Mouse (Mus musculus) lung, postnatal 0 days (tissue): ENCODE results near the gene Dag1. TPM values are rescaled to one million over a fixed set of nuclear protein-coding genes. Genes with fewer than 3 reads are reported as not detected.

Source experiments
- ATAC-seq: fragments of 200-750 bp; cut with Nextera tagmentation; 2 replicates; pipeline ENCODE4 v1.8.0; 2017; ENCODE audit warnings: moderate library complexity
- DNase-seq: peaks from one replicate; pipeline ENCODE4 v3.0.0-alpha.2; 2016; ENCODE audit warnings: low spot score
- H3K27ac ChIP-seq: fragments of 300-500 bp; sonication (generic); 2 replicates; pipeline ENCODE4 v1.5.1; 2014; ENCODE audit warnings: antibody characterized with exemption, mild to moderate bottlenecking, low read length, mixed read lengths
- H3K27me3 ChIP-seq: fragments of 300-500 bp; sonication (generic); replicated peaks from 2 replicates; pipeline ENCODE4 v1.6.1; 2014; ENCODE audit warnings: low read length, mixed read lengths; ENCODE audit not compliant: insufficient read depth
- H3K36me3 ChIP-seq: fragments of 300-500 bp; sonication (generic); 2 replicates; pipeline ENCODE4 v1.6.1; 2014; ENCODE audit warnings: low read length, mixed read lengths; ENCODE audit not compliant: insufficient read depth
- H3K4me1 ChIP-seq: fragments of 300-500 bp; sonication (generic); 2 replicates; pipeline ENCODE4 v1.6.1; 2014; ENCODE audit warnings: antibody characterized with exemption, low read depth, low read length, mixed read lengths; ENCODE audit not compliant: insufficient read depth
- H3K4me2 ChIP-seq: fragments of 300-500 bp; sonication (generic); replicated peaks from 2 replicates; pipeline ENCODE4 v1.6.1; 2014; ENCODE audit warnings: low read depth, mild to moderate bottlenecking, low read length, moderate library complexity, mixed read lengths
- H3K4me3 ChIP-seq: fragments of 300-500 bp; sonication (generic); 2 replicates; pipeline ENCODE4 v1.5.1; 2014; ENCODE audit warnings: low read depth, low read length
- H3K9ac ChIP-seq: fragments of 300-500 bp; sonication (generic); replicated peaks from 2 replicates; pipeline ENCODE4 v1.6.1; 2014; ENCODE audit warnings: low read depth, mild to moderate bottlenecking
- H3K9me3 ChIP-seq: fragments of 300-500 bp; sonication (generic); 2 replicates; pipeline ENCODE4 v1.6.1; 2016; ENCODE audit warnings: low read length, mixed read lengths
- CTCF ChIP-seq: IDR thresholded peaks from 2 replicates; pipeline ENCODE4 v1.5.1; 2016; ENCODE audit warnings: antibody characterized with exemption, mild to moderate bottlenecking
- EP300 ChIP-seq: IDR thresholded peaks from 2 replicates; pipeline ENCODE4 v1.6.1; 2016; ENCODE audit warnings: antibody characterized with exemption, mild to moderate bottlenecking, control low read depth
- WGBS: fragments of 180-500 bp; shearing (Covaris S2); extraction: QIAGEN DNeasy Blood & Tissue Kit; methylation state at CpG from one replicate; pipeline ENCODE4 v1.1.7; 2014; 5-methylcytosine and 5-hydroxymethylcytosine counted together
- polyA plus RNA-seq: library from polyadenylated mRNA; unstranded; fragments of >200 nt; fragmentation: Nextera tagmentation; extraction: Ambion mirVana; gene quantifications from 2 replicates; pipeline ENCODE4 v1.2.1, GENCODE M21; 2015

The Dag1 gene
- polyA plus RNA-seq, 1 experiment from 2014 or later, result 130 TPM

GRCm38 (mm10) chr9:108239951-108240350 is 23.8 kb downstream of the Dag1 start:
- 50% methylated on average over 5 of the region's 5 CpGs for WGBS
- Histone ChIP-seq H3K4me2 (no peak overlapping the region), H3K9ac (no peak overlapping the region), H3K9me3 (no peaks in the 10 kb centered on the region), H3K27me3 (no peaks in the 10 kb centered on the region), H3K36me3 (no peaks in the 10 kb centered on the region), H3K4me1 (peaks cover 3% of the 10 kb centered on the region), H3K27ac (no peak overlapping the region), H3K4me3 (no peak overlapping the region)
- ATAC-seq (peak; percentile 60; the same call in 1 of the 2 replicates), DNase-seq (peak; percentile 61)
- TF ChIP-seq CTCF (no peak), EP300 (peak; percentile 45)

- 51% methylated on average over 3 of the region's 3 CpGs for WGBS
- Histone ChIP-seq H3K9ac (no peak overlapping the region), H3K4me2 (no peak overlapping the region), H3K27ac (peak overlapping the region; percentile 38), H3K4me3 (no peak overlapping the region), H3K4me1 (peaks cover 3% of the 10 kb centered on the region), H3K9me3 (no peaks in the 10 kb centered on the region), H3K36me3 (no peaks in the 10 kb centered on the region), H3K27me3 (no peaks in the 10 kb centered on the region)
- TF ChIP-seq CTCF (no peak), EP300 (no peak)
- DNase-seq (no peak), ATAC-seq (no peak)
Observed at GRCm38 (mm10) chr9:108238831-108239230, 24.9 kb downstream of the Dag1 start.

GRCm38 (mm10) chr9:108238402-108238801 is 25.4 kb downstream of the Dag1 start:
- H3K27me3 ChIP-seq, result no peaks in the 10 kb centered on the region
- DNase-seq (peak; percentile 74), ATAC-seq (peak; percentile 80)
- H3K9me3 ChIP-seq, result no peaks in the 10 kb centered on the region
- no peak for TF ChIP-seq CTCF
- peak; percentile 52; the same call in 1 of the 2 replicates for TF ChIP-seq EP300
- H3K27ac ChIP-seq, result peak overlapping the region; percentile 32; the same call in 1 of the 2 replicates
- H3K36me3 ChIP-seq, result no peaks in the 10 kb centered on the region
- H3K4me2 ChIP-seq, result no peak overlapping the region
- no peak overlapping the region for H3K9ac ChIP-seq
- WGBS, result 42% methylated on average over 2 of the region's 2 CpGs
- H3K4me1 ChIP-seq, result peaks cover 3% of the 10 kb centered on the region
- no peak overlapping the region for H3K4me3 ChIP-seq

GRCm38 (mm10) chr9:108234682-108235081 is 29.1 kb downstream of the Dag1 start:
- H3K27ac ChIP-seq, result 0 out of 2 replicates have a peak overlapping the region, but pooled peaks have one; percentile 20
- DNase-seq, result no peak
- ATAC-seq, result no peak

GRCm38 (mm10) chr9:108232908-108233307 is 30.9 kb downstream of the Dag1 start:
- ATAC-seq (no peak), DNase-seq (no peak)
- no peak overlapping the region for H3K4me2 ChIP-seq
- H3K4me1 ChIP-seq, result peaks cover 2% of the 10 kb centered on the region; the same call in 1 of the 2 replicates
- no peak overlapping the region for H3K4me3 ChIP-seq
- H3K27ac ChIP-seq, result no peak overlapping the region; the same call in 1 of the 2 replicates
- H3K36me3 ChIP-seq, result no peaks in the 10 kb centered on the region
- no peaks in the 10 kb centered on the region for H3K9me3 ChIP-seq
- TF ChIP-seq CTCF (no peak), EP300 (peak; percentile 68)
- WGBS, result 67% methylated on average over 2 of the region's 2 CpGs
- no peaks in the 10 kb centered on the region for H3K27me3 ChIP-seq
- no peak overlapping the region for H3K9ac ChIP-seq

More at GRCm38 (mm10) chr9:108234682-108235081, 29.1 kb downstream of the Dag1 start:
- Histone ChIP-seq H3K4me1 (peaks cover 3% of the 10 kb centered on the region), H3K9ac (no peak overlapping the region), H3K4me2 (no peak overlapping the region), H3K27me3 (no peaks in the 10 kb centered on the region), H3K9me3 (no peaks in the 10 kb centered on the region), H3K4me3 (no peak overlapping the region), H3K36me3 (no peaks in the 10 kb centered on the region)
- WGBS, result 81% methylated on average over 2 of the region's 2 CpGs
- TF ChIP-seq EP300, result no peak
- no peak for TF ChIP-seq CTCF

GRCm38 (mm10) chr9:108227911-108228649 is 35.7 kb downstream of the Dag1 start:
- WGBS, result 9% methylated on average over 2 of the region's 2 CpGs
- H3K27ac ChIP-seq, result no peak overlapping the region

More at GRCm38 (mm10) chr9:108227911-108228649, 35.7 kb downstream of the Dag1 start:
- H3K9ac ChIP-seq, result no peak overlapping the region
- no peaks in the 10 kb centered on the region for H3K9me3 ChIP-seq
- H3K4me3 ChIP-seq, result no peak overlapping the region
- H3K4me2 ChIP-seq, result no peak overlapping the region
- no peak for ATAC-seq
- TF ChIP-seq CTCF, result no peak
- no peak for TF ChIP-seq EP300
- no peaks in the 10 kb centered on the region for H3K27me3 ChIP-seq
- H3K36me3 ChIP-seq, result no peaks in the 10 kb centered on the region
- 0 out of 2 replicates have a peak, but pooled peaks cover 4% of the 10 kb centered on the region for H3K4me1 ChIP-seq
- DNase-seq, result peak; percentile 27
